16 mouse cellular contexts compared by ENCODE assay signal in the genomic region with DNA sequence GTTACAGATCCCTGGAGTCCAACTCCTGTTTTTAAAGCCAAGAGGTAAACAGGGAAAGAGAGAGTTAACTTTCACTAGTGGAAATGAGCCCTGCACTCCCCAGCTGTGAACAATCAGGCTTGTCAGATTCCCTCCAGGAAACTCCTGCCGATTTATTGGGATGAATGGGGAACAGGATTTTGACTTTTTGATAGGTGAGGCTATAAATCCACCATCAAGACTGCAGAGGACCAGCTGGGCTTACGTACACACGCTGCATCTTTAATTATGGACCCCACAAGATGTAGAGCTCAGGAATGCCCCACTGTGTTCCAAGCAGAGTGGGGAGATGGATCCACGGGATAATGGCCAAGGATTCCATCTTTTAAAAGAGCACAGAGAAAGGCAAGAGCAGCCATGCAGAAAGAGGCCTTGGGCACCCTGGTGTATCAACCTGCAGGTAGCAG.
DNase-seq lines count a peak whose midpoint lies in the region; ATAC-seq and TF ChIP-seq lines count a peak whose summit lies in the region.
"Had no signal": no experiment of that assay in that cellular context is flagged by ENCODE, and none has a peak within 500 bp of the region (broad histone marks: within the 10 kb centered on the region; RNA-seq: fewer than 3 reads in every experiment).

No protein-coding gene starts in this region.

- no peak overlapping the region for H3K27ac ChIP-seq in lung, embryonic 14.5 days (ENCODE audit: low read depth)
- H3K27ac ChIP-seq in limb, embryonic 11.5 days (replicated peaks; ENCODE audit: low read depth, low read length): no peak overlapping the region
- H3K27ac ChIP-seq: embryonic facial prominence, embryonic 12.5 days; hindbrain, embryonic 15.5 days had no signal

- H3K9ac ChIP-seq in lung, embryonic 14.5 days: no peak overlapping the region
- H3K9ac ChIP-seq in limb, embryonic 11.5 days (ENCODE audit: low read length): no peak overlapping the region
- H3K9ac ChIP-seq: embryonic facial prominence, embryonic 12.5 days; hindbrain, embryonic 15.5 days had no signal

- no peaks in the 10 kb centered on the region for H3K27me3 ChIP-seq in lung, embryonic 14.5 days (ENCODE audit: insufficient read depth, low read length)
- H3K27me3 ChIP-seq in limb, embryonic 11.5 days (ENCODE audit: control insufficient read depth, insufficient read depth, low read length): no peaks in the 10 kb centered on the region
- H3K27me3 ChIP-seq: embryonic facial prominence, embryonic 12.5 days; hindbrain, embryonic 15.5 days had no signal

- WGBS in lung, embryonic 14.5 days: 29% methylated on average over 4 of the region's 4 CpGs
- WGBS in limb, embryonic 11.5 days: 6% methylated on average over 4 of the region's 4 CpGs

- H3K9me3 ChIP-seq in lung, embryonic 14.5 days (ENCODE audit: low read depth, low read length): no peaks in the 10 kb centered on the region
- no peaks in the 10 kb centered on the region for H3K9me3 ChIP-seq in limb, embryonic 11.5 days (ENCODE audit: control insufficient read depth, low read length)
- H3K9me3 ChIP-seq: embryonic facial prominence, embryonic 12.5 days; hindbrain, embryonic 15.5 days had no signal

- no peak overlapping the region for H3K4me3 ChIP-seq in lung, embryonic 14.5 days (ENCODE audit: low read depth, low read length)
- H3K4me3 ChIP-seq in limb, embryonic 11.5 days (ENCODE audit: low read depth, low read length): no peak overlapping the region
- H3K4me3 ChIP-seq: embryonic facial prominence, embryonic 12.5 days; hindbrain, embryonic 15.5 days had no signal

- H3K4me2 ChIP-seq in lung, embryonic 14.5 days: no peak overlapping the region
- H3K4me2 ChIP-seq in limb, embryonic 11.5 days (ENCODE audit: low read depth, severe bottlenecking): no peak overlapping the region
- H3K4me2 ChIP-seq: embryonic facial prominence, embryonic 12.5 days; hindbrain, embryonic 15.5 days; midbrain, embryonic 11.5 days had no signal

- intact Hi-C loops in heart, postnatal 25 days (cut with DNase I): no loop called here

- H3K36me3 ChIP-seq in lung, embryonic 14.5 days (ENCODE audit: insufficient read depth): no peaks in the 10 kb centered on the region
- no peaks in the 10 kb centered on the region for H3K36me3 ChIP-seq in limb, embryonic 11.5 days (ENCODE audit: control insufficient read depth, insufficient read depth, low read length)
- H3K36me3 ChIP-seq: embryonic facial prominence, embryonic 12.5 days; hindbrain, embryonic 15.5 days had no signal

- DNase-seq in heart, adult 11 months: peak; percentile 55
- DNase-seq in heart, postnatal 25 days (ENCODE audit: low spot score): no peak
- DNase-seq in lung, embryonic 14.5 days: no peak
- no peak for DNase-seq in lung, postnatal 10 days
- DNase-seq in limb, embryonic 11.5 days (ENCODE audit: low spot score): peak; percentile 55
- no peak for DNase-seq in adrenal gland, adult 18-20 months (ENCODE audit: low spot score in 2 of 2)
- DNase-seq: cerebellum, adult 9-11 months; gastrocnemius, postnatal 14 days; kidney, adult 2 months; lung, adult 18-20 months; lung, postnatal 4 days; thymus, adult 18-20 months had no signal

- no peak for TF ChIP-seq CTCF in lung, embryonic 14.5 days (IDR thresholded peaks at IDR 0.05; ENCODE audit: low read depth)

- no peaks in the 10 kb centered on the region for H3K4me1 ChIP-seq in lung, embryonic 14.5 days (ENCODE audit: insufficient read depth)
- H3K4me1 ChIP-seq in limb, embryonic 11.5 days (ENCODE audit: control insufficient read depth, insufficient read depth, low read length): peaks cover 8% of the 10 kb centered on the region

- peak; percentile 6; the same call in 1 of the 2 replicates for ATAC-seq in lung, embryonic 14.5 days (ENCODE audit: insufficient read depth)
- peak; percentile 69 for ATAC-seq in limb, embryonic 11.5 days (ENCODE audit: insufficient number of reproducible peaks, low FRiP score, low TSS enrichment, low read depth)
- no peak for ATAC-seq in monocyte, adult 5-6 weeks (replicated peaks; ENCODE audit: insufficient number of reproducible peaks, low FRiP score, low TSS enrichment, poor library complexity, severe bottlenecking)

Comparison
In these comparisons a context has a peak if more than half of its experiments do, and no peak if none do; other contexts are left out.
1. DNase-seq: peak in heart, adult 11 months (single experiment) and limb, embryonic 11.5 days (single experiment); none in heart, postnatal 25 days (single experiment), lung, embryonic 14.5 days (single experiment), lung, postnatal 10 days (single experiment) and adrenal gland, adult 18-20 months (0 of 2).